Mouse (Mus musculus): ENCODE results near the gene Iqcf5.
"Not testable (repeated sequence)": the region's sequence is repeated elsewhere in the genome, so short reads cannot be mapped to it uniquely, and the experiment has no call there.

Iqcf5 gene

GRCm38 (mm10) chr9:106481676-106482075 lies 32.7 kb upstream of the Iqcf5 start:
- in situ Hi-C loops (cut with MseI, MboI), result no loop called here

DNA sequence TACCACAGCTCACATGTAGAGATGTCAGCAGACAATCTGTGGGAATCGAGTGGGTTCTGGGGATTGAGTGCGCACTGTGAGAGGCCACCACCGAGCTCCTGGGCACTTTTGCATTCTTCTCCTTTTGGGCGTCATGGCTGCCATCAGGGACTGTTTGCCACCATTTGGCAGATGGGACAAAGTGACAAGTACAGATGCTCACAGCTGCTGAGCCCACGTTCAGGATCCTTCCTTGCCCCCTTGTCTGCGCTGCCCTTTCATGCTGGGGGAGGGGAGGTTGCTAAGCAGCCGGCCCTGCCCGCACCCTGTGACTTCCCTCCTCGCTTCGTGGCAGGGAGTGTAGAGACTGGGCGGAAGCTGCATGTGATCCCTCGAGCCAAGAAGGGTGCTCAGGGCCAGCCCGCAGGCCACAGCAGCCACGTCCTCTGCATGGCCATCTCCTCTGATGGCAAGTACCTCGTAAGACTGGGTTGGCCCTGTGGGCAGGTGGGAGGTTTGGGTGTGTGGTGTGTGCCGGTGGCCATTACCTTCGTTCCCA lies 31.7 kb upstream of the Iqcf5 start:
- in situ Hi-C loops (cut with MseI, MboI), result no loop called here

DNA sequence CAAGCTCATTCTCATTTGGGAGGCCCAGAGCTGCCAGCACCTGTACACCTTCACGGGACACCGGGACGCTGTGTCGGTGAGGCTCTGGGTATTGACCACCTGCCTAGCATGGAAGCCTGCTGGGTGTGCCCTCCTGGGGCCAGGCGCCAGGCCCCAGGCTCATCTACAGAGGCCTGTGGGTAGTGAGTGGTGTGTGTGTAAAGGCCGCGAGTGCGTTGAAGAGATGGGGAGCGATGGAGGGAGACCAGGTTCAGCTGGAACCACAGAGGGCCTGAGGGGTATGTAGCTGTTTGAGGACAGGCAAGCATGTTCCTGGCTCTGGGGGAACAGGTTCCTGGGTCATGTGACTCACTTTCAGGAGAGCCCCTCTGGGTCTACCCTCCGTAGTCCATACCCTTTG lies 31.2 kb upstream of the Iqcf5 start:
- in situ Hi-C loops (cut with MseI, MboI), result no loop called here

- in situ Hi-C loops (cut with MseI, MboI), result no loop called here
Measured at GRCm38 (mm10) chr9:106483606-106484005, 30.8 kb upstream of the Iqcf5 start.

GRCm38 (mm10) chr9:106485076-106485475 lies 29.3 kb upstream of the Iqcf5 start:
- in situ Hi-C loops (cut with MseI, MboI), result no loop called here

DNA sequence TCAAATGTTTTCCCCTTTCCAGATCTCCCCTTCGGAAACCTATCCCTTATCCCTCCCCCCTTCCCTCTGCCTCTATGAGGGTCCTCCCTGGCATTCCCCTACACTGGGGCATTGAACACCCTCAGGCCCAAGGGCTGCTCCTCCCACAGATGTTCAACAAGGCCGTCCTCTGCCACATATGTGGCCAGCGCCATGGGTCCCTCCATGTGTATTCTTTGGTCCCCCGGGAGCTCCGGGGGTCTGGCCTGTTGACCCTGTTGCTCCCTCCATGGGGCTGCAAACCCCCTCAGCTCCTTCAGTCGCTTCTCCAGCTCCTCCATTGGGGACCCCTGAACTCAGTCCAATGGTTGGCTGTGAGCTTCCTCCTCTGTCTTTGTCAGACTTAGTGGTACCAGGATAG lies 26.8 kb upstream of the Iqcf5 start:
- in situ Hi-C loops (cut with MseI, MboI), result not testable (repeated sequence)

DNA sequence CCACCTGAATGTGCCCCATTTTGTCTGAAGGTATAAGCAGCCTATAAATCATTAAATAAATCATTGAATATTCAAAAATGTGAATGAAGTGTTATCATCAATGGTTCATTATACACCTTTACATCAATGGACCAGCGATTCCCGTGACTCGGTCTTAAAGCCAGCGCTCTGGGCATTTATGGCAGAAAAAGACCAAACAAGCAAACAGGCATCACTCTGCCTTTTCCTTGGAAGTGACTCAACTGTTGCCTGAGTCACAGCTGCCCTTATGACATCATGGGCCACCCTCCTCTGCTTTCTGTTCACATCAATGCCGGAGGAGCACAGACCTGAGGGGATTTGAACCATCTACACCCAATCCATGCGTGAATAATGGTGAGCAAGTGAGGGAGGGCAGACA lies 14.7 kb upstream of the Iqcf5 start, which contains the start of gene Iqcf1:
TSS of gene Iqcf1 (plus strand) at position 301 of the 400 bp plus-strand sequence.
- in situ Hi-C loops (cut with MseI, MboI), result no loop called here

GRCm38 (mm10) chr9:106501846-106502245 lies 12.5 kb upstream of the Iqcf5 start:
- in situ Hi-C loops (cut with MseI, MboI), result no loop called here

GRCm38 (mm10) chr9:106504246-106504645 lies 10.1 kb upstream of the Iqcf5 start:
- in situ Hi-C loops (cut with MseI, MboI), result no loop called here

DNA sequence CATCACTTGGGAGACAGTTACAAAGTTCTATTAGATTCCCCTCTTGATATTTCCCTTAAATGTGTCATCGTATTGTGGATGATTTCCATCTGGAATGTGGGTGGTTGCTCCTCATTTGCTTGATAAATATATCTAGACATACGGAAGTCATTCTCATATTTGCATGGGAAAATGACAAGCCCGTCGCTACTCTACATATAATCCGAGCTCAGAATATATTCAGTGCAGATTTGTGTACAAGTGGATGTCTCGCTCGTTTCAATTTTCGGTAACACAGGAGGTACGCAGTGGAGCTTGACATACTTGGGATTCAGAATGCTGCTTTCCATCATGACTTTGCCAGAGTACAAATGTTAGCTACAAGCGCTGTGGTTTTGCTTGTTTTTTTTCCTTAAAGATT lies 5.0 kb upstream of the Iqcf5 start:
- in situ Hi-C loops (cut with MseI, MboI), result no loop called here

GRCm38 (mm10) chr9:106512729-106513450 lies 1.5 kb upstream of the Iqcf5 start:
- in situ Hi-C loops (cut with MseI, MboI), result no loop called here

- in situ Hi-C loops (cut with MseI, MboI), result no loop called here
Measured at GRCm38 (mm10) chr9:106513566-106513965, 807 bp upstream of the Iqcf5 start.

DNA sequence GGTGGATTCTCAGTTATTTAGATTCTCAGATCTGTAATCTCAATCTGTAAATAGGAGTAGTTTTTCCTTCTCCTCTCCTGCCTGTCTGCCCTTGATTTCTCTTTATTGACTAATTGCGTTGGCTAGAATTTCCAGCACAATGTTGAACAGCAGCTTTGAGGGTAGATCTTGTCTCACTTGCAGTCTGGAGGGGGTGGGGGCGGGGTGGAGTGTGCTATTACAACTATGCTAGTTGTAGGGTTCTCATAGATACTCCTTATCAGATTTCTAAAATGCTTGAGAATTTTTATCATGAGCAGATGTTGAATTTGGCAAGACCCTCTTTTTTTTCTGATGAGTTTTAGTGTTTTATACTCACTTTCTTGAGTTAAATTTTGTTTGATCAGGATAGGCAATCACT lies 5.1 kb downstream of the Iqcf5 start:
- in situ Hi-C loops (cut with MseI, MboI), result no loop called here

DNA sequence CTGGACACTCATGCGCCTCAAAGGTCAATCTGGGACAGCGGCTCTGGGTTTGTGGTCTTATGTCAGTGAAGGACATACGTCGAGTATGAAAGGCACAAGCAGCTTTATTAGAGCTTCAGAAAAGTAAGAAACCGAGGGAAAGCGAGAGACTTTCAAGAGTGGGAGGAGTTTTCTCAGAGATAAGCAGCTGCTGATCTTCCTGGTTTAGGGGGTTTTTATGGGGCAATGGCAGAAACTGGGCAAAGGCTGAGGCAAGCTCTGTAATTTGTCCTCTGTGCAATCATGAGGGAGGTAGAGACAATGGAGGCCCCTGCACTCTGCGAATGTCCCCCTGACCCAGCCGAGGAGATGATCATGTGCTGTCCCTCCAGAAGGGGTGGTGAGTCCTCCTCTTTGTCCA lies 5.5 kb downstream of the Iqcf5 start:
- in situ Hi-C loops (cut with MseI, MboI), result no loop called here

DNA sequence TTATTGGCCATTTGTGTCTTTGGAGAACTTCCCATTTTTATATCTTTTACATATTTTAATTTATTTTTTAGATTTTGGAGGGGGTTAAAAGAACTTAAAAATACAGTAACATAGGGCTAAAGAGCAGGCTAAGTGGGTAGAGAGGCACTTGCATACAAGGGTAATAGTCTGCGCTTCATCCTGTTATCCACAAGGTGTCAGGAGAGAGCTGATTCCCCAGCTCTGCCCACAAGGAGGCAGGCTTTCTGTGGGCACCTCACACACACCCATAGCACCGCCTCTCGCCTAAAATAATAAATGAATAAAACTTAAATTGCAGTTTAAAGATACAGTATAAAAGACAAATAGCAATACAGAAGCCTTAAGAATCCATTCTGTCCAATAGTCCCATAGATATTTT lies 17.5 kb downstream of the Iqcf5 start:
- in situ Hi-C loops (cut with MseI, MboI), result loop anchor here (5.0 to 10.0 kb wide), 3 partner anchors 63 to 110 kb away; no protein-coding TSS in a partner anchor

GRCm38 (mm10) chr9:106534296-106534695 lies 19.9 kb downstream of the Iqcf5 start:
- in situ Hi-C loops (cut with MseI, MboI), result loop anchor here (5.0 to 10.0 kb wide), 3 partner anchors 61 to 108 kb away; no protein-coding TSS in a partner anchor

GRCm38 (mm10) chr9:106534975-106535374 lies 20.6 kb downstream of the Iqcf5 start:
- in situ Hi-C loops (cut with MseI, MboI), result loop anchor here (5.0 to 10.0 kb wide), 3 partner anchors 60 to 107 kb away; no protein-coding TSS in a partner anchor

DNA sequence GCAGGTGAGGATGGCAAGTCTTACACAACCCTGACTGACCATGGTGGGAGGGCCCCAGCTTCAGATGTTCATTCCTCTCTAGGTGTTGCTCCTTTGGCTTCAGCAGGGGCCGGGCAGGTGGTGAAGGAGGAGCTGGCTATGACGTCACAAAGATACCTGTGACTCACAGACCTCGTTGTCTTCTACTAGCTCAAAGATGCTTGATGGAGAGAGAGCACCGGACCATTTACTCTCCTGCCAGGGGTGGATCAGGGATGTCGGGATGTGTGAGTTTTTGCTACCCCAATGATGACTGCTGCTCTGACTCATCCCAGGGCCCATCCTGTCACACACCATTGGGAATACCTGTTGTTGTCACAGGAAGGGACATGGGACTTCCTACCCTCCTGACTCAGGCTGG lies 47.2 kb downstream of the Iqcf5 start, which contains the start of gene Iqcf3:
TSS of gene Iqcf3 (minus strand) at position 101 of the 400 bp plus-strand sequence.
- in situ Hi-C loops (cut with MseI, MboI), result loop anchor here in 1 of 2 experiments (5.0 kb wide), 1 partner anchor 51 kb away; no protein-coding TSS in a partner anchor

DNA sequence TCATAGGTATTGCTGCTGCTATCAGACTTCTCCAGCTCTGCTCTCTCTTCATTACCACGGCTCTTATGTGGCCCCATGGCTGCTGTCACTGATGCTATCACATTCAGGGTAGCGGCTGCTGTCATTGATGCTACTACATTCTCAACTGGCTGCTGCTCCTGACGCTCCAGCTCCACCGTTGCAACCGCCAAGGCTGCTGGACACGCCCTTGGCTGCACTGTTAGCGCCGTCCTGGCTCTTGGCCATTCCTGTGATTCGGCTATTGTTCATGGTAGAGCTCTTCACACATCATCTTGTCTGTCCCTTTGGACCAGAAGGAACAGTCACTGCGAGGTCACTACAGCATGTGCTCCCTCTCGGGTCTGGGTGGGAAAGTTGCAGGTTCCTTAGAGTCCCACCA lies 47.9 kb downstream of the Iqcf5 start:
- in situ Hi-C loops (cut with MseI, MboI), result loop anchor here in 1 of 2 experiments (5.0 kb wide), 1 partner anchor 50 kb away; no protein-coding TSS in a partner anchor

DNA sequence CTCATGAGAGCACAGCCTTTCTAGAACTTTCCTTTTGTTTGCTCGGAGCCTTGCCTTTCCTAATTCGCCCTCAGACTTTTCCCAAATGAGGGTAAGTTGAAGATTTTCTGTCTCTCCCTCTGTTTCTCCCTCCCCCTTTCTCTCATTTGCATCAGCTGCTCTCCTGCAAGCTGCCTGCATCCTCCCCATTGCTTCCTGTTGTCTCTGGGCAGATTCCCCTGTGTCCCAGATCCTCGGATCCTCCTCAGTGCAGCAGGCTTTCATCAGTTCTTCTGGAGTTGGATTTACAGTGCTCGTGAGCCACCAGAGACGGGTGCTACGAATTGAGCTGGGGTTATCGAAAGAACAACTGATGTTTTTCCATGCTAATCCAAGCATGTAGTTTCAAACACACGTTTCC lies 49.7 kb downstream of the Iqcf5 start:
- in situ Hi-C loops (cut with MseI, MboI), result loop anchor here in 1 of 2 experiments (5.0 kb wide), 1 partner anchor 48 kb away; no protein-coding TSS in a partner anchor
